Mouse (Mus musculus): Measurements from ENCODE around the gene A930018P22Rik.

DNA sequence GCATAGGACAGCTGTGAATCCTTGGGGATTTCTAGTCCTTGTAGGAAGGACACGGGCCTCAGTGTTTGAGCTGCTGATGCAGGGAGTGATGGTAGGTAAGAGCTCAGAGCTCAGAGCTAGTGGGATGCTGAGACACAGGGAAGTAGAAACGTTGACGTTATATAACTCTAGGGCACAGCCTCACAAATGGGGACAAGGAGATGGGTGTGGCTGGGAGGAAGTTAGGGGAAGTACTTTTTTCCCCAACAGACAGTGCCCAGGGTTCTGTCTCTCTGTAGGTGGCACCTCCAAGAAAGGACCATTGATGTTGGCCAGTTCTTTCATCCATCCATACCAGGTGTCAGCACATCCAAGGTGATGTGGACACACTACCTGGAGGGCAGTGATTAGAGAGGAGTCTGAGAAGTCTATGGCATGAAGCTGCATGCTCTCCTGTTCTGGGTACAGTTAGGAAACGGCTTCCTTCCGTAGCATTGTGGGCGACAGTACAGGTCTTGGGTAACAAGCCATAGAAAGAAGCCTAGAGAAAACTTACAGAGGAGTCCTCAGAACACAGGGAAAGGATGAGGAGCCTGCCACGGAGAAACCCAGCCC is 9.8 kb downstream of the A930018P22Rik start:
- TF ChIP-seq CTCF (IDR thresholded peaks at IDR 0.05; ENCODE audit: low read depth): no peak
- no peak for TF ChIP-seq EP300 (IDR thresholded peaks at IDR 0.05; ENCODE audit: low read depth)

All from heart, postnatal 0 days (tissue).